Mouse (Mus musculus) hindbrain, embryonic 14.5 days (tissue): ENCODE data around the gene Carmil1. TPM values are rescaled to one million over a fixed set of nuclear protein-coding genes. Genes with fewer than 3 reads are reported as not detected.
"Not testable (repeated sequence)": the region's sequence is repeated elsewhere in the genome, so short reads cannot be mapped to it uniquely, and the experiment has no call there.

Experiments
- ATAC-seq: fragments of 200-750 bp; cut with Nextera tagmentation; 2 replicates; pipeline ENCODE4 v1.8.0; 2017; ENCODE audit warnings: moderate number of reproducible peaks, mild to moderate bottlenecking, moderate TSS enrichment, moderate library complexity; ENCODE audit not compliant: low FRiP score
- DNase-seq: peaks from one replicate; pipeline ENCODE4 v3.0.0-alpha.2; 2015; ENCODE audit warnings: low spot score
- H3K27ac ChIP-seq: fragments of 300-500 bp; sonication (generic); 2 replicates; pipeline ENCODE4 v1.5.1; 2014; ENCODE audit warnings: mild to moderate bottlenecking, moderate library complexity
- H3K27me3 ChIP-seq: fragments of 300-500 bp; sonication (generic); 2 replicates; pipeline ENCODE4 v1.6.1; 2014; ENCODE audit warnings: mild to moderate bottlenecking, low read length, mixed read lengths; ENCODE audit not compliant: control insufficient read depth, insufficient read depth
- H3K36me3 ChIP-seq: fragments of 300-500 bp; sonication (generic); replicated peaks from 2 replicates; pipeline ENCODE4 v1.6.1; 2014; ENCODE audit not compliant: control insufficient read depth, insufficient read depth
- H3K4me1 ChIP-seq: fragments of 300-500 bp; sonication (generic); replicated peaks from 2 replicates; pipeline ENCODE4 v1.6.1; 2014; ENCODE audit warnings: antibody characterized with exemption, low read length, mixed read lengths; ENCODE audit not compliant: control insufficient read depth, insufficient read depth
- H3K4me2 ChIP-seq: fragments of 300-500 bp; sonication (generic); replicated peaks from 2 replicates; pipeline ENCODE4 v1.6.1; 2014; ENCODE audit warnings: mild to moderate bottlenecking, moderate library complexity
- H3K4me3 ChIP-seq: fragments of 300-500 bp; sonication (generic); replicated peaks from 2 replicates; pipeline ENCODE4 v1.5.1; 2014; ENCODE audit warnings: mild to moderate bottlenecking, low read length
- H3K9ac ChIP-seq: fragments of 300-500 bp; sonication (generic); 2 replicates; pipeline ENCODE4 v1.6.1; 2014
- H3K9me3 ChIP-seq: fragments of 300-500 bp; sonication (generic); 2 replicates; pipeline ENCODE4 v1.6.1; 2016; ENCODE audit warnings: low read length; ENCODE audit not compliant: control insufficient read depth
- WGBS: fragments of 180-500 bp; shearing (Covaris S2); extraction: QIAGEN DNeasy Blood & Tissue Kit; methylation state at CpG from one replicate; pipeline ENCODE4 v1.1.7; 2014; 5-methylcytosine and 5-hydroxymethylcytosine counted together
- polyA plus RNA-seq: library from polyadenylated mRNA; unstranded; fragments of >200 nt; fragmentation: Nextera tagmentation; extraction: Ambion mirVana; gene quantifications from 2 replicates; pipeline ENCODE4 v1.2.1, GENCODE M21; 2014

The Carmil1 gene
- polyA plus RNA-seq, 1 experiment from 2014 or later, result 38.7 TPM

GRCm38 (mm10) chr13:24108282-24108681 is 172.3 kb downstream of the Carmil1 start:
- H3K9me3 ChIP-seq, result no peaks in the 10 kb centered on the region
- no peak for DNase-seq
- no peak for ATAC-seq
- no peaks in the 10 kb centered on the region for H3K4me1 ChIP-seq
- no peak overlapping the region for H3K9ac ChIP-seq
- no peak overlapping the region for H3K27ac ChIP-seq
- no peak overlapping the region for H3K4me3 ChIP-seq
- WGBS, result 39% methylated on average over 7 of the region's 7 CpGs
- H3K27me3 ChIP-seq, result no peaks in the 10 kb centered on the region
- H3K4me2 ChIP-seq, result no peak overlapping the region
- H3K36me3 ChIP-seq, result no peaks in the 10 kb centered on the region

- WGBS, result 91% methylated on average over 3 of the region's 3 CpGs
- H3K27me3 ChIP-seq, result no peaks in the 10 kb centered on the region
- no peaks in the 10 kb centered on the region for H3K4me1 ChIP-seq
- no peak overlapping the region for H3K4me3 ChIP-seq
- H3K9ac ChIP-seq, result no peak overlapping the region
- DNase-seq (no peak), ATAC-seq (no peak)
- no peaks in the 10 kb centered on the region for H3K9me3 ChIP-seq
- no peaks in the 10 kb centered on the region for H3K36me3 ChIP-seq
- no peak overlapping the region for H3K27ac ChIP-seq
- H3K4me2 ChIP-seq, result no peak overlapping the region
These were observed 173.5 kb downstream of the Carmil1 start for GRCm38 (mm10) chr13:24107058-24107457.

DNA sequence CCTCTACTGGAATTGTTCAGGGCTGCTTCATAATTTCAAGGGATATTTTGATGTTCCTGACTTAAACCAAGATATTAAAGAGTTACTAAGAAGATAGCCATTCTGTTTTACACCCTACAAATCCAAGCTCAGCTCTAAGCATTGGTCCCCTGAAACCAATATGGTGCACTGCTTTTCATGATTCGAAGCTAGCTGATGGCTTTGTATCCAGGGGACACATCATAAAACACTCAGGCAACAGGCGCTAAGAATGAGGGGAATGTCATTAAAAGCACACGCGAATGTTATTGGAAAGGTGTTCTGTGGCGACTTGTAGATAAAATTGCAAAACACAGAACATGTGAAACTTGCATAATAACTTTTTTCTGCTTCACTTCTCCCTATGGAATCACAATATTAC is 174.8 kb downstream of the Carmil1 start:
- Histone ChIP-seq H3K27ac (no peak overlapping the region), H3K9me3 (no peaks in the 10 kb centered on the region), H3K4me1 (0 out of 2 replicates have a peak, but pooled peaks cover 3% of the 10 kb centered on the region), H3K36me3 (no peaks in the 10 kb centered on the region), H3K27me3 (no peaks in the 10 kb centered on the region), H3K4me3 (no peak overlapping the region), H3K9ac (no peak overlapping the region), H3K4me2 (no peak overlapping the region)
- WGBS, result 80% methylated on average over 5 of the region's 5 CpGs
- ATAC-seq, result no peak
- no peak for DNase-seq

DNA sequence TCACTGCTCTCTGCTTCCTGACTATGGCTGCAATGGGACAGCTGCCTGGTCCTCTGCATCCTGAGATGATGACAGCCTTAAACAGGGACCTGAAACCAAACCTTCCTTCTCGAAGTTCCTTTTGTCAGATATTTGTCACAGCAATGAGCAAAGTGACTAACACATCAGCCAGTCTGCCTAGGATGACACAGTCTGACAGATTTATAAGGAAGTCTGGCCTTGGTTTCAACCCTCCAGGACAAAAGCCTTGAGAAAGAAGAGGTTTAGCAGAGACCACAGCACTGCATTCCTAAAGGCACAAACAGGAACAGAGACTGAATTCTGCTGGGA is 175.3 kb downstream of the Carmil1 start:
- no peak for DNase-seq
- Histone ChIP-seq H3K27me3 (no peaks in the 10 kb centered on the region), H3K4me3 (no peak overlapping the region), H3K4me1 (0 out of 2 replicates have a peak, but pooled peaks cover 3% of the 10 kb centered on the region), H3K4me2 (no peak overlapping the region), H3K27ac (no peak overlapping the region; the same call in 1 of the 2 replicates), H3K36me3 (no peaks in the 10 kb centered on the region), H3K9me3 (no peaks in the 10 kb centered on the region), H3K9ac (no peak overlapping the region)
- WGBS, result 69% methylated on average over 1 of the region's 1 CpGs
- no peak for ATAC-seq

GRCm38 (mm10) chr13:24104611-24105339 is 175.8 kb downstream of the Carmil1 start:
- not testable (repeated sequence) for H3K4me1 ChIP-seq, H3K36me3 ChIP-seq, H3K4me3 ChIP-seq, H3K27me3 ChIP-seq, DNase-seq, H3K9ac ChIP-seq, H3K4me2 ChIP-seq, H3K9me3 ChIP-seq, H3K27ac ChIP-seq
- WGBS, result 65% methylated on average over 9 of the region's 9 CpGs
- peak; percentile 53; the same call in 1 of the 2 replicates for ATAC-seq

- H3K36me3 ChIP-seq, result no peaks in the 10 kb centered on the region
- 0 out of 2 replicates have a peak, but pooled peaks cover 3% of the 10 kb centered on the region for H3K4me1 ChIP-seq
- no peak overlapping the region for H3K4me3 ChIP-seq
- no peak overlapping the region for H3K27ac ChIP-seq
- ATAC-seq, result no peak
- no peaks in the 10 kb centered on the region for H3K27me3 ChIP-seq
- H3K9me3 ChIP-seq, result no peaks in the 10 kb centered on the region
- no peak overlapping the region for H3K9ac ChIP-seq
- 83% methylated on average over 4 of the region's 4 CpGs for WGBS
- no peak for DNase-seq
- no peak overlapping the region for H3K4me2 ChIP-seq
These were observed 176.6 kb downstream of the Carmil1 start for GRCm38 (mm10) chr13:24104016-24104415.

DNA sequence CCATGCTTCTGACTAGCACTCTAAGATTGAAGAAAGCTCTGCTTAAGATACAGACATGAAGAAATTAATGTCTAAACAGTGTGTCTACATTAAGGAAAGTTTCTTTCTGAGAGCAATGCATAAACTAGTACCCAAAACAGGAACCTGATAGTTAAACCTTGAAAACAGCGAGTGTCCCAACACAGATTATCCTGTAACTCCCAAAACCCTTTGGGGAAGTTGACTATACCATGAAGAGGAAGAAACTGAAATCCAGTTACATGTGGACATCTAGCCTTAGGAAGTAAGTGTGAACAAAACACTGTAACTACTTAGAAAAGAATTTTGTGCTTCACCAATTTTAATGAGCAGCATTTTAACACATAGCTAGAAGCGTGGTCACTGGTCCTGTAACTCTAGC is 177.4 kb downstream of the Carmil1 start:
- Histone ChIP-seq H3K9ac (no peak overlapping the region), H3K27ac (no peak overlapping the region), H3K4me3 (no peak overlapping the region), H3K4me1 (0 out of 2 replicates have a peak, but pooled peaks cover 3% of the 10 kb centered on the region), H3K36me3 (no peaks in the 10 kb centered on the region), H3K27me3 (no peaks in the 10 kb centered on the region), H3K4me2 (no peak overlapping the region), H3K9me3 (no peaks in the 10 kb centered on the region)
- 97% methylated on average over 2 of the region's 2 CpGs for WGBS
- DNase-seq, result no peak
- no peak for ATAC-seq

DNA sequence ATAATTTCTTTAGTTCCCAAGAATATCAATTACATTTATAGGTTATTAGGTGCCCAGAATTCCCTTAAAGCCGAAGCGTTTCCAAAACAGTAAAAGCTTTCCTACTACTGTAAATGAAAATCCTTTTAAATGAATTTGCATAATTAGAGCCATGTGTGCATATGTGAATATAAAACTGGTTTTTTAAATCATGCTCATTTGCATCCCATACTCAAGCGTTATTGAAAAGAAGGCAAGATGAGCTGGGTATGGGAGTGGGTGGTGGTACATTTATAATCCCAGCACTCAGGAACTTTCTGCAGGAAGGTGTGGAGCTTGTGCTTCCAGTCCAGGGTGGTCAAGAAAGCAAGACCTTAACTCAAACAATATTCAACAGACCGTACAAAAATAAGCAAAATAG is 178.3 kb downstream of the Carmil1 start:
- ATAC-seq, result no peak
- no peaks in the 10 kb centered on the region for H3K27me3 ChIP-seq

DNA sequence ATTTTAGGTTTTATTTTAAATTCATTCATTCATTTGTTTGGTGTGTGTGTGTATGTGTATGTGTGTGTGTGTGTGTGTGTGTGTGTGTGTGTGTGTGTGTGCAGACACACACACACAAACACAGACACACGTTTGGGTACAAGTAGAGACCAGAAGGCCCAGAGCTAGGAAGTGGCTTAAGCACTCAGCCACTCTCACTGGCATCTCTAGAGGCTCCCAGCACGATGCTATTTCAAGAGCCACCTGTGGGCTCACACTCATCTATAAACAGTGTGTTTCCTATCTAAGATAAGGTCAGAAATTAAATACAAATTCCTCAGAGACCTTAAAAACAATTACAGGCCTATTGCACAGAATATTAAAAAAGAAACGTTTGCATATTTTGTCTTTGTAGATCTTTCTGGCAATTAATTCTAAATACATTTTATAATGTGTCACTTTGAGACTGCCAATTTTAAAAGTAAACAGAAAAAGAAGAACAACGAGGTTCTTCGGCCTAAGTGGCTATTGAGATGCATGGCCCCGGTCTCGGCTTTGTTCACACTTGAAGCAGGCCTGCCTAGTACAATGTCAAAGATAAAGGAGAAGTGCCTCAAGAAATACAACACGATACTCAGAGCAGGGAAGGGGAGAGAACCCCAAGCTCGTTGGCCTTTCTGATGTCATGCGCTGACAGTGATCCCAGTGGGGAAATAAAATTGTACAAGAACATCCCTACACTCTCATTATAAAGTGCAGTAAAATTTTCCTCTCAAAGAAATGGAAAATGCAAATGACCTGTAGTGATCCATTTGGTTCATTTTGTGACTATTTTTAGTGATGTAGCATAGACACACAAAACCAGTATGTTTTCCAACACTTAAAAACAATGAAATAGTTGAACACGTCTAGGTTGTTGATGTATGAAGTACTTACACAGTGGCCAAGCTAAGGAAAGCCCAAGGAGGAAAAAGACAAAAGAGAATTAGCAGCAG is 179.2 kb downstream of the Carmil1 start:
- H3K27me3 ChIP-seq, result no peaks in the 10 kb centered on the region
- H3K4me3 ChIP-seq, result no peak overlapping the region
- 0 out of 2 replicates have a peak, but pooled peaks cover 3% of the 10 kb centered on the region for H3K4me1 ChIP-seq
- WGBS, result 62% methylated on average over 11 of the region's 11 CpGs
- H3K36me3 ChIP-seq, result no peaks in the 10 kb centered on the region
- H3K27ac ChIP-seq, result peak overlapping the region; percentile 20; the same call in 1 of the 2 replicates
- no peak overlapping the region for H3K9ac ChIP-seq
- ATAC-seq (no peak), DNase-seq (no peak)
- no peaks in the 10 kb centered on the region for H3K9me3 ChIP-seq
- H3K4me2 ChIP-seq, result no peak overlapping the region

More for the DNA sequence above, 178.3 kb downstream of the Carmil1 start:
- Histone ChIP-seq H3K27ac (no peak overlapping the region), H3K36me3 (no peaks in the 10 kb centered on the region), H3K4me2 (no peak overlapping the region), H3K4me3 (no peak overlapping the region), H3K9me3 (no peaks in the 10 kb centered on the region), H3K9ac (no peak overlapping the region), H3K4me1 (0 out of 2 replicates have a peak, but pooled peaks cover 3% of the 10 kb centered on the region)
- WGBS, result 75% methylated on average over 4 of the region's 4 CpGs
- DNase-seq, result no peak
